Mouse (Mus musculus) inflammation-experienced regulatory T-cells, adult 6 months (primary cell): Measurements from ENCODE around the gene Cyp2d11. TPM values are rescaled to one million over a fixed set of nuclear protein-coding genes. Genes with fewer than 3 reads are reported as not detected.

Experiments used
- ATAC-seq: one replicate; pipeline ENCODE4 v1.8.0; 2017
- polyA plus RNA-seq, 3 experiments: library from polyadenylated mRNA; unstranded; fragments of 100-300 nt; shearing (Covaris generic); gene quantifications; one replicate each; pipeline ENCODE4 v1.2.1; 2017

Gene Cyp2d11
- polyA plus RNA-seq, 3 experiments from 2014 or later, result not detected

- no peak for ATAC-seq
Observed at GRCm38 (mm10) chr15:82350349-82350748, 43.5 kb downstream of the Cyp2d11 start.

- no peak for ATAC-seq
Observed at GRCm38 (mm10) chr15:82348999-82349341, 44.9 kb downstream of the Cyp2d11 start.

GRCm38 (mm10) chr15:82348258-82348998 is 45.4 kb downstream of the Cyp2d11 start:
- ATAC-seq, result no peak

GRCm38 (mm10) chr15:82347852-82348251 is 46.0 kb downstream of the Cyp2d11 start:
- no peak for ATAC-seq

- no peak for ATAC-seq
Observed at GRCm38 (mm10) chr15:82347303-82347676, 46.5 kb downstream of the Cyp2d11 start.

- no peak for ATAC-seq
Observed at GRCm38 (mm10) chr15:82346580-82347302, 47.1 kb downstream of the Cyp2d11 start.

GRCm38 (mm10) chr15:82345820-82346470 is 47.9 kb downstream of the Cyp2d11 start:
- ATAC-seq, result peak; percentile 90

- no peak for ATAC-seq
Observed at GRCm38 (mm10) chr15:82344971-82345370, 48.9 kb downstream of the Cyp2d11 start.

- no peak for ATAC-seq
Observed at GRCm38 (mm10) chr15:82343368-82344287, 50.2 kb downstream of the Cyp2d11 start.

GRCm38 (mm10) chr15:82342543-82342935 is 51.3 kb downstream of the Cyp2d11 start:
- ATAC-seq, result no peak

GRCm38 (mm10) chr15:82341675-82342542 is 51.9 kb downstream of the Cyp2d11 start:
- no peak for ATAC-seq

- ATAC-seq, result no peak
Observed at GRCm38 (mm10) chr15:82341036-82341501, 52.8 kb downstream of the Cyp2d11 start.

GRCm38 (mm10) chr15:82340414-82341035 is 53.3 kb downstream of the Cyp2d11 start:
- ATAC-seq, result no peak

GRCm38 (mm10) chr15:82339634-82340254 is 54.1 kb downstream of the Cyp2d11 start:
- ATAC-seq, result no peak

Other genes starting within 250 kb of the Cyp2d11 start
- 10 to 100 TPM; 28.4 to 42.6 (median 35.6) TPM for gene Srebf2, start 246.8 kb downstream of the Cyp2d11 start, polyA plus RNA-seq
- not detected for gene Shisa8, start 181.2 kb downstream of the Cyp2d11 start, polyA plus RNA-seq
- 1 to 10 TPM; 2.3 to 7.1 (median 4.8) TPM for gene Tnfrsf13c, start 169.7 kb downstream of the Cyp2d11 start, polyA plus RNA-seq
- 10 to 100 TPM in 2 of 3 experiments, 1 to 10 TPM in 1; 6.0 to 56.1 (median 12.3) TPM for gene Cenpm, start 149.3 kb downstream of the Cyp2d11 start, polyA plus RNA-seq
- not detected for gene 1500009C09Rik, start 141.6 kb downstream of the Cyp2d11 start, polyA plus RNA-seq
- gene Sept3, start 119.1 kb downstream of the Cyp2d11 start, polyA plus RNA-seq, result not detected
- not detected for gene Wbp2nl, start 95.1 kb downstream of the Cyp2d11 start, polyA plus RNA-seq
- gene Naga, start 55.1 kb downstream of the Cyp2d11 start, polyA plus RNA-seq, result 10 to 100 TPM; 40.7 to 74.7 (median 50.9) TPM
- 1 to 10 TPM; 2.7 to 5.1 (median 4.0) TPM for gene Pheta2, start 55.1 kb downstream of the Cyp2d11 start, polyA plus RNA-seq
- gene Smdt1, start 55.1 kb downstream of the Cyp2d11 start, polyA plus RNA-seq, result 100 to 1,000 TPM; 101 to 149 (median 103) TPM
- gene Ndufa6, start 39.7 kb downstream of the Cyp2d11 start, polyA plus RNA-seq, result 100 to 1,000 TPM; 393 to 568 (median 531) TPM
- gene Cyp2d22, start 13.8 kb downstream of the Cyp2d11 start, polyA plus RNA-seq, result 1 to 10 TPM in 2 of 3 experiments, not detected in 1; 2.6 to 3.5 TPM
- not detected for gene Cyp2d10, start 13.2 kb upstream of the Cyp2d11 start, polyA plus RNA-seq
- not detected for gene Cyp2d9, start 39.4 kb upstream of the Cyp2d11 start, polyA plus RNA-seq
- gene Cyp2d12, start 161.1 kb upstream of the Cyp2d11 start, polyA plus RNA-seq, result not detected
- not detected for gene Cyp2d34, start 226.9 kb upstream of the Cyp2d11 start, polyA plus RNA-seq